Mouse (Mus musculus) neural tube, embryonic 11.5 days (tissue): ENCODE measurements around the gene Tmem238. TPM values are rescaled to one million over a fixed set of nuclear protein-coding genes. Genes with fewer than 3 reads are reported as not detected.
"Not testable (repeated sequence)": the region's sequence is repeated elsewhere in the genome, so short reads cannot be mapped to it uniquely, and the experiment has no call there.

Source experiments
- ATAC-seq: fragments of 200-750 bp; cut with Nextera tagmentation; 2 replicates; pipeline ENCODE4 v1.8.0; 2017; ENCODE audit warnings: moderate number of reproducible peaks, mild to moderate bottlenecking, moderate TSS enrichment, moderate library complexity; ENCODE audit not compliant: insufficient read depth, low FRiP score, low TSS enrichment
- DNase-seq: peaks from one replicate; pipeline ENCODE4 v3.0.0-alpha.2; 2015; ENCODE audit warnings: low spot score
- H3K27ac ChIP-seq: fragments of 300-500 bp; sonication (generic); 2 replicates; pipeline ENCODE4 v1.5.1; 2014; ENCODE audit warnings: low read depth, mild to moderate bottlenecking, low read length
- H3K27me3 ChIP-seq: fragments of 300-500 bp; sonication (generic); 2 replicates; pipeline ENCODE4 v1.6.1; 2014; ENCODE audit warnings: mild to moderate bottlenecking, low read length, mixed read lengths; ENCODE audit not compliant: control insufficient read depth, insufficient read depth
- H3K36me3 ChIP-seq: fragments of 300-500 bp; sonication (generic); 2 replicates; pipeline ENCODE4 v1.6.1; 2014; ENCODE audit warnings: mild to moderate bottlenecking, low read length, moderate library complexity, mixed read lengths; ENCODE audit not compliant: control insufficient read depth, insufficient read depth
- H3K4me1 ChIP-seq: fragments of 300-500 bp; sonication (generic); 2 replicates; pipeline ENCODE4 v1.6.1; 2014; ENCODE audit warnings: low read length, mixed read lengths; ENCODE audit not compliant: control insufficient read depth, insufficient read depth
- H3K4me2 ChIP-seq: fragments of 300-500 bp; sonication (generic); 2 replicates; pipeline ENCODE4 v1.6.1; 2014; ENCODE audit warnings: low read depth, mild to moderate bottlenecking, moderate library complexity
- H3K4me3 ChIP-seq: fragments of 300-500 bp; sonication (generic); 2 replicates; pipeline ENCODE4 v1.5.1; 2014; ENCODE audit warnings: low read depth, low read length
- H3K9ac ChIP-seq: fragments of 300-500 bp; sonication (generic); 2 replicates; pipeline ENCODE4 v1.6.1; 2014; ENCODE audit warnings: mild to moderate bottlenecking, low read length
- H3K9me3 ChIP-seq: fragments of 300-500 bp; sonication (generic); 2 replicates; pipeline ENCODE4 v1.6.1; 2016; ENCODE audit warnings: low read length; ENCODE audit not compliant: control insufficient read depth
- WGBS: fragments of 180-500 bp; shearing (Covaris S2); extraction: QIAGEN DNeasy Blood & Tissue Kit; methylation state at CpG from one replicate; pipeline ENCODE4 v1.1.7; 2014; 5-methylcytosine and 5-hydroxymethylcytosine counted together
- polyA plus RNA-seq: library from polyadenylated mRNA; unstranded; fragments of >200 nt; fragmentation: Nextera tagmentation; extraction: Ambion mirVana; gene quantifications from 2 replicates; pipeline ENCODE4 v1.2.1, GENCODE M21; 2014

The Tmem238 gene
- polyA plus RNA-seq, 1 experiment from 2014 or later = 1.7 TPM

- H3K4me2 ChIP-seq = no peak overlapping the region
- H3K4me3 ChIP-seq = no peak overlapping the region
- H3K9ac ChIP-seq = no peak overlapping the region
- peaks cover 9% of the 10 kb centered on the region for H3K4me1 ChIP-seq
- no peaks in the 10 kb centered on the region for H3K9me3 ChIP-seq
- H3K27ac ChIP-seq = no peak overlapping the region
- peaks cover 16% of the 10 kb centered on the region for H3K36me3 ChIP-seq
- peak; percentile 39 for DNase-seq
- no peaks in the 10 kb centered on the region for H3K27me3 ChIP-seq
- WGBS = 73% methylated on average over 7 of the region's 7 CpGs
- no peak for ATAC-seq
Observed at GRCm38 (mm10) chr7:4795767-4796433, 6.4 kb upstream of the Tmem238 start.

- Histone ChIP-seq H3K36me3 (peaks cover 16% of the 10 kb centered on the region), H3K9ac (no peak overlapping the region), H3K27me3 (0 out of 2 replicates have a peak, but pooled peaks cover 2% of the 10 kb centered on the region), H3K9me3 (no peaks in the 10 kb centered on the region), H3K4me2 (no peak overlapping the region), H3K4me1 (peaks cover 9% of the 10 kb centered on the region), H3K4me3 (0 out of 2 replicates have a peak overlapping the region, but pooled peaks have one; percentile 8), H3K27ac (no peak overlapping the region)
- WGBS = 90% methylated on average over 3 of the region's 3 CpGs
- ATAC-seq (no peak), DNase-seq (no peak)
Observed at GRCm38 (mm10) chr7:4794631-4795168, 5.2 kb upstream of the Tmem238 start.

- peaks cover 11% of the 10 kb centered on the region for H3K4me1 ChIP-seq
- DNase-seq (no peak), ATAC-seq (no peak)
- H3K9ac ChIP-seq = peak overlapping the region; percentile 86
- peak overlapping the region; percentile 89 for H3K4me3 ChIP-seq
- WGBS = 41% methylated on average over 4 of the region's 4 CpGs
- 0 out of 2 replicates have a peak, but pooled peaks cover 7% of the 10 kb centered on the region for H3K27me3 ChIP-seq
- peak overlapping the region; percentile 82 for H3K4me2 ChIP-seq
- H3K36me3 ChIP-seq = peaks cover 16% of the 10 kb centered on the region
- no peaks in the 10 kb centered on the region for H3K9me3 ChIP-seq
- no peak overlapping the region; the same call in 1 of the 2 replicates for H3K27ac ChIP-seq
Observed at GRCm38 (mm10) chr7:4793674-4794073, 4.2 kb upstream of the Tmem238 start.

- peaks cover 16% of the 10 kb centered on the region for H3K36me3 ChIP-seq
- not testable (repeated sequence) for H3K9me3 ChIP-seq, DNase-seq, ATAC-seq, H3K27me3 ChIP-seq
- peak overlapping the region; percentile 82 for H3K4me2 ChIP-seq
- peak overlapping the region; percentile 86 for H3K9ac ChIP-seq
- peaks cover 11% of the 10 kb centered on the region for H3K4me1 ChIP-seq
- whole genome bisulfite sequencing = 1% methylated on average over 31 of the region's 31 CpGs
- H3K27ac ChIP-seq = peak overlapping the region; percentile 75
- H3K4me3 ChIP-seq = peak overlapping the region; percentile 89
Observed at GRCm38 (mm10) chr7:4793248-4793647, 3.8 kb upstream of the Tmem238 start.

GRCm38 (mm10) chr7:4792278-4793212 lies 3.1 kb upstream of the Tmem238 start, which contains the start of gene Rpl28:
Gene Rpl28, plus strand, starts transcription at chr7:4792874.
- H3K4me1 ChIP-seq = peaks cover 11% of the 10 kb centered on the region
- H3K27ac ChIP-seq = peak within 1 kb of the TSS; percentile 78
- H3K4me2 ChIP-seq = peak within 1 kb of the TSS; percentile 82
- peak; percentile 95 for DNase-seq
- 0 out of 2 replicates have a peak, but pooled peaks cover 9% of the 10 kb centered on the region for H3K27me3 ChIP-seq
- peak; percentile 87 for ATAC-seq
- peak within 1 kb of the TSS; percentile 89 for H3K4me3 ChIP-seq
- H3K9ac ChIP-seq = peak within 1 kb of the TSS; percentile 86
- H3K9me3 ChIP-seq = no peaks in the 10 kb centered on the region
- H3K36me3 ChIP-seq = peaks cover 14% of the 10 kb centered on the region
- 3% methylated on average over 54 of the region's 54 CpGs for WGBS

GRCm38 (mm10) chr7:4788499-4789435 lies 689 bp downstream of the Tmem238 start:
- Histone ChIP-seq H3K36me3 (no peaks in the 10 kb centered on the region), H3K27ac (no peak overlapping the region), H3K9ac (peak overlapping the region; percentile 81)

GRCm38 (mm10) chr7:4783667-4784268 lies 5.7 kb downstream of the Tmem238 start:
- 81% methylated on average over 14 of the region's 14 CpGs for WGBS

More at GRCm38 (mm10) chr7:4788499-4789435, 689 bp downstream of the Tmem238 start:
- Histone ChIP-seq H3K4me2 (peak overlapping the region; percentile 88), H3K27me3 (0 out of 2 replicates have a peak, but pooled peaks cover 9% of the 10 kb centered on the region), H3K4me1 (peaks cover 6% of the 10 kb centered on the region), H3K4me3 (peak overlapping the region; percentile 48), H3K9me3 (no peaks in the 10 kb centered on the region)
- DNase-seq (peak; percentile 78), ATAC-seq (peak; percentile 58)
- WGBS = 2% methylated on average over 64 of the region's 64 CpGs

More at GRCm38 (mm10) chr7:4783667-4784268, 5.7 kb downstream of the Tmem238 start:
- no peak for DNase-seq
- no peak overlapping the region for H3K4me3 ChIP-seq
- H3K36me3 ChIP-seq = no peaks in the 10 kb centered on the region
- peaks cover 8% of the 10 kb centered on the region; the same call in 1 of the 2 replicates for H3K27me3 ChIP-seq
- H3K27ac ChIP-seq = no peak overlapping the region
- H3K4me2 ChIP-seq = no peak overlapping the region
- H3K9me3 ChIP-seq = no peaks in the 10 kb centered on the region
- no peak overlapping the region for H3K9ac ChIP-seq
- ATAC-seq = no peak
- no peaks in the 10 kb centered on the region; the same call in 1 of the 2 replicates for H3K4me1 ChIP-seq
